Mouse (Mus musculus) stomach, postnatal 0 days (tissue): ENCODE measurements around the gene Ugt2b36. TPM values are rescaled to one million over a fixed set of nuclear protein-coding genes. Genes with fewer than 3 reads are reported as not detected.

Experiments
- ATAC-seq: fragments of 200-750 bp; cut with Nextera tagmentation; 2 replicates; pipeline ENCODE4 v1.8.0; 2017; ENCODE audit not compliant: low FRiP score, low TSS enrichment
- DNase-seq: peaks from one replicate; pipeline ENCODE4 v3.0.0-alpha.2; 2016; ENCODE audit warnings: low spot score
- H3K27ac ChIP-seq: fragments of 300-500 bp; sonication (generic); replicated peaks from 2 replicates; pipeline ENCODE4 v1.5.1; 2014; ENCODE audit warnings: mild to moderate bottlenecking, control low read depth
- H3K27me3 ChIP-seq: fragments of 300-500 bp; sonication (generic); 2 replicates; pipeline ENCODE4 v1.6.1; 2014; ENCODE audit warnings: low read length; ENCODE audit not compliant: control insufficient read depth, insufficient read depth
- H3K36me3 ChIP-seq: fragments of 300-500 bp; sonication (generic); 2 replicates; pipeline ENCODE4 v1.6.1; 2014; ENCODE audit warnings: low read length, mixed read lengths; ENCODE audit not compliant: control insufficient read depth, insufficient read depth
- H3K4me1 ChIP-seq: fragments of 300-500 bp; sonication (generic); replicated peaks from 2 replicates; pipeline ENCODE4 v1.6.1; 2014; ENCODE audit warnings: antibody characterized with exemption; ENCODE audit not compliant: control insufficient read depth, insufficient read depth
- H3K4me2 ChIP-seq: fragments of 300-500 bp; sonication (generic); replicated peaks from 2 replicates; pipeline ENCODE4 v1.6.1; 2014; ENCODE audit warnings: low read depth, mild to moderate bottlenecking, control low read depth, moderate library complexity
- H3K4me3 ChIP-seq: fragments of 300-500 bp; sonication (generic); 2 replicates; pipeline ENCODE4 v1.5.1; 2014; ENCODE audit warnings: low read depth, low read length, control low read depth
- H3K9ac ChIP-seq: fragments of 300-500 bp; sonication (generic); 2 replicates; pipeline ENCODE4 v1.6.1; 2014; ENCODE audit warnings: mild to moderate bottlenecking, low read length, control low read depth, mixed read lengths
- H3K9me3 ChIP-seq: fragments of 300-500 bp; sonication (generic); 2 replicates; pipeline ENCODE4 v1.6.1; 2016; ENCODE audit warnings: low read length; ENCODE audit not compliant: control insufficient read depth
- CTCF ChIP-seq: IDR thresholded peaks from 2 replicates; pipeline ENCODE4 v1.5.1; 2016; ENCODE audit warnings: antibody characterized with exemption, low read depth, mild to moderate bottlenecking, moderate library complexity
- EP300 ChIP-seq: optimal IDR thresholded peaks from 2 replicates; pipeline ENCODE3; 2016; ENCODE audit warnings: antibody characterized with exemption
- WGBS: fragments of 180-500 bp; shearing (Covaris S2); extraction: QIAGEN DNeasy Blood & Tissue Kit; methylation state at CpG from one replicate; pipeline ENCODE4 v1.1.7; 2014; 5-methylcytosine and 5-hydroxymethylcytosine counted together
- polyA plus RNA-seq: library from polyadenylated mRNA; unstranded; fragments of >200 nt; fragmentation: Nextera tagmentation; extraction: Ambion mirVana; gene quantifications from 2 replicates; pipeline ENCODE4 v1.2.1, GENCODE M21; 2015

Ugt2b36 gene
- polyA plus RNA-seq, 1 experiment from 2014 or later, result 0.17 TPM

GRCm38 (mm10) chr5:87030624-87031023 lies 61.7 kb downstream of the Ugt2b36 start:
- TF ChIP-seq CTCF (no peak), EP300 (no peak)
- no peak; the same call in 1 of the 2 replicates for ATAC-seq
- DNase-seq, result no peak

GRCm38 (mm10) chr5:87027359-87027758 lies 65.0 kb downstream of the Ugt2b36 start:
- no peak for ATAC-seq
- 63% methylated on average over 3 of the region's 3 CpGs for WGBS
- TF ChIP-seq EP300 (no peak), CTCF (no peak)

More at GRCm38 (mm10) chr5:87030624-87031023, 61.7 kb downstream of the Ugt2b36 start:
- no peak overlapping the region for H3K27ac ChIP-seq
- 84% methylated on average over 1 of the region's 1 CpGs for WGBS
- no peaks in the 10 kb centered on the region for H3K4me1 ChIP-seq
- H3K9me3 ChIP-seq, result no peaks in the 10 kb centered on the region
- H3K27me3 ChIP-seq, result no peaks in the 10 kb centered on the region
- H3K4me3 ChIP-seq, result no peak overlapping the region
- H3K4me2 ChIP-seq, result no peak overlapping the region
- no peak overlapping the region for H3K9ac ChIP-seq
- H3K36me3 ChIP-seq, result no peaks in the 10 kb centered on the region

More at GRCm38 (mm10) chr5:87027359-87027758, 65.0 kb downstream of the Ugt2b36 start:
- DNase-seq, result no peak
- no peak overlapping the region for H3K9ac ChIP-seq
- H3K27me3 ChIP-seq, result no peaks in the 10 kb centered on the region
- H3K27ac ChIP-seq, result no peak overlapping the region
- no peaks in the 10 kb centered on the region for H3K9me3 ChIP-seq
- no peak overlapping the region for H3K4me2 ChIP-seq
- H3K4me1 ChIP-seq, result no peaks in the 10 kb centered on the region
- no peak overlapping the region for H3K4me3 ChIP-seq
- no peaks in the 10 kb centered on the region for H3K36me3 ChIP-seq

Other genes with a start within 250 kb of the Ugt2b36 start
- 64.1 and 68.1 TPM in 2 replicates for gene Ugt2b34, start 185.6 kb downstream of the Ugt2b36 start, polyA plus RNA-seq
- gene Ugt2b1, start 166.0 kb downstream of the Ugt2b36 start, polyA plus RNA-seq, result not detected in 2 replicates
- 0.55 and 0.70 TPM in 2 replicates for gene Ugt2b35, start 91.7 kb downstream of the Ugt2b36 start, polyA plus RNA-seq
- gene Ugt2b5, start 47.8 kb upstream of the Ugt2b36 start, polyA plus RNA-seq, result 0.19 and 0.24 TPM in 2 replicates
- not detected in 2 replicates for gene Ugt2b37, start 162.2 kb upstream of the Ugt2b36 start, polyA plus RNA-seq
- 0.55 and 0.96 TPM in 2 replicates for gene Ugt2a3, start 244.6 kb upstream of the Ugt2b36 start, polyA plus RNA-seq